Mouse (Mus musculus): ENCODE measurements around the gene Gjb1. TPM values are rescaled to one million over a fixed set of nuclear protein-coding genes. Genes with fewer than 3 reads are reported as not detected.

Gjb1 gene
- polyA plus RNA-seq, 1 experiment from 2014 or later: 0.57 TPM

GRCm38 (mm10) chrX:101423462-101423861 lies 47.3 kb downstream of the Gjb1 start:
- no peak overlapping the region for H3K27ac ChIP-seq (replicated peaks; ENCODE audit: low read depth, low read length)
- no peaks in the 10 kb centered on the region for H3K36me3 ChIP-seq (ENCODE audit: control insufficient read depth, insufficient read depth, low read length)
- H3K9ac ChIP-seq (replicated peaks; ENCODE audit: low read length): no peak overlapping the region
- no peaks in the 10 kb centered on the region for H3K9me3 ChIP-seq (ENCODE audit: control insufficient read depth, low read length)
- ATAC-seq (ENCODE audit: low FRiP score, low TSS enrichment) (no peak), DNase-seq (no peak)
- H3K4me2 ChIP-seq (ENCODE audit: low read length): no peak overlapping the region
- H3K27me3 ChIP-seq (ENCODE audit: control insufficient read depth, insufficient read depth, low read length): no peaks in the 10 kb centered on the region
- WGBS: 87% methylated on average over 2 of the region's 2 CpGs
- H3K4me3 ChIP-seq (replicated peaks; ENCODE audit: low read depth, low read length): no peak overlapping the region
- H3K4me1 ChIP-seq (ENCODE audit: control insufficient read depth, insufficient read depth, low read length): peaks cover 2% of the 10 kb centered on the region; the same call in 1 of the 2 replicates

- no peak overlapping the region for H3K27ac ChIP-seq (replicated peaks; ENCODE audit: low read depth, low read length)
- peak; percentile 14 for DNase-seq
- no peaks in the 10 kb centered on the region for H3K27me3 ChIP-seq (ENCODE audit: control insufficient read depth, insufficient read depth, low read length)
- no peak for ATAC-seq (ENCODE audit: low FRiP score, low TSS enrichment)
- peaks cover 4% of the 10 kb centered on the region; the same call in 1 of the 2 replicates for H3K4me1 ChIP-seq (ENCODE audit: control insufficient read depth, insufficient read depth, low read length)
- H3K36me3 ChIP-seq (ENCODE audit: control insufficient read depth, insufficient read depth, low read length): no peaks in the 10 kb centered on the region
- H3K9ac ChIP-seq (replicated peaks; ENCODE audit: low read length): no peak overlapping the region
- no peak overlapping the region for H3K4me3 ChIP-seq (replicated peaks; ENCODE audit: low read depth, low read length)
- no peaks in the 10 kb centered on the region for H3K9me3 ChIP-seq (ENCODE audit: control insufficient read depth, low read length)
- no peak overlapping the region for H3K4me2 ChIP-seq (ENCODE audit: low read length)
- 0% methylated on average over 1 of the region's 1 CpGs for WGBS
Observed at GRCm38 (mm10) chrX:101427774-101428173, 51.6 kb downstream of the Gjb1 start.

- Histone ChIP-seq H3K27me3 (ENCODE audit: control insufficient read depth, insufficient read depth, low read length) (no peaks in the 10 kb centered on the region), H3K36me3 (ENCODE audit: control insufficient read depth, insufficient read depth, low read length) (no peaks in the 10 kb centered on the region), H3K4me2 (ENCODE audit: low read length) (peak overlapping the region; percentile 52), H3K4me3 (replicated peaks; ENCODE audit: low read depth, low read length) (peak overlapping the region; percentile 27), H3K9me3 (ENCODE audit: control insufficient read depth, low read length) (no peaks in the 10 kb centered on the region), H3K9ac (replicated peaks; ENCODE audit: low read length) (no peak overlapping the region), H3K27ac (replicated peaks; ENCODE audit: low read depth, low read length) (peak overlapping the region; percentile 90), H3K4me1 (ENCODE audit: control insufficient read depth, insufficient read depth, low read length) (peaks cover 4% of the 10 kb centered on the region; the same call in 1 of the 2 replicates)
- peak; percentile 52 for DNase-seq
- 0 out of 2 replicates have a peak, but pooled peaks have one; percentile 2 for ATAC-seq (ENCODE audit: low FRiP score, low TSS enrichment)
- 31% methylated on average over 7 of the region's 7 CpGs for WGBS
Observed at GRCm38 (mm10) chrX:101428785-101429141, 52.6 kb downstream of the Gjb1 start.

GRCm38 (mm10) chrX:101429142-101429949 lies 53.2 kb downstream of the Gjb1 start, which contains the start of gene Nono:
TSS of gene Nono (plus strand) at chrX:101429318.
- Histone ChIP-seq H3K4me2 (ENCODE audit: low read length) (peak within 1 kb of the TSS; percentile 58), H3K4me1 (ENCODE audit: control insufficient read depth, insufficient read depth, low read length) (peaks cover 4% of the 10 kb centered on the region; the same call in 1 of the 2 replicates), H3K36me3 (ENCODE audit: control insufficient read depth, insufficient read depth, low read length) (no peaks in the 10 kb centered on the region), H3K9ac (replicated peaks; ENCODE audit: low read length) (peak within 1 kb of the TSS; percentile 77), H3K9me3 (ENCODE audit: control insufficient read depth, low read length) (no peaks in the 10 kb centered on the region), H3K27me3 (ENCODE audit: control insufficient read depth, insufficient read depth, low read length) (no peaks in the 10 kb centered on the region), H3K27ac (replicated peaks; ENCODE audit: low read depth, low read length) (peak within 1 kb of the TSS; percentile 94), H3K4me3 (replicated peaks; ENCODE audit: low read depth, low read length) (peak within 1 kb of the TSS; percentile 60)
- ATAC-seq (ENCODE audit: low FRiP score, low TSS enrichment): peak; percentile 96
- WGBS: 22% methylated on average over 51 of the region's 51 CpGs
- DNase-seq: peak; percentile 95

- DNase-seq (peak; percentile 42), ATAC-seq (ENCODE audit: low FRiP score, low TSS enrichment) (peak; percentile 41)
- Histone ChIP-seq H3K27me3 (ENCODE audit: control insufficient read depth, insufficient read depth, low read length) (no peaks in the 10 kb centered on the region), H3K4me1 (ENCODE audit: control insufficient read depth, insufficient read depth, low read length) (peaks cover 4% of the 10 kb centered on the region; the same call in 1 of the 2 replicates), H3K36me3 (ENCODE audit: control insufficient read depth, insufficient read depth, low read length) (no peaks in the 10 kb centered on the region), H3K9me3 (ENCODE audit: control insufficient read depth, low read length) (no peaks in the 10 kb centered on the region), H3K27ac (replicated peaks; ENCODE audit: low read depth, low read length) (peak overlapping the region; percentile 94), H3K9ac (replicated peaks; ENCODE audit: low read length) (peak overlapping the region; percentile 77), H3K4me3 (replicated peaks; ENCODE audit: low read depth, low read length) (peak overlapping the region; percentile 60), H3K4me2 (ENCODE audit: low read length) (peak overlapping the region; percentile 58)
- WGBS: 21% methylated on average over 14 of the region's 14 CpGs
Observed at GRCm38 (mm10) chrX:101429976-101430375, 53.8 kb downstream of the Gjb1 start.

Other genes starting within 250 kb of the Gjb1 start
- gene Snx12, start 153.8 kb upstream of the Gjb1 start, polyA plus RNA-seq (2014; fragmentation: Nextera tagmentation; extraction: Ambion mirVana): 41.8 and 54.5 TPM in 2 replicates
- 0.79 and 0.93 TPM in 2 replicates for gene Foxo4, start 121.8 kb upstream of the Gjb1 start, polyA plus RNA-seq (2014; fragmentation: Nextera tagmentation; extraction: Ambion mirVana)
- gene Gm614, start 112.4 kb upstream of the Gjb1 start, polyA plus RNA-seq (2014; fragmentation: Nextera tagmentation; extraction: Ambion mirVana): not detected in 2 replicates
- 4.2 and 7.9 TPM in 2 replicates for gene Il2rg, start 108.1 kb upstream of the Gjb1 start, polyA plus RNA-seq (2014; fragmentation: Nextera tagmentation; extraction: Ambion mirVana)
- gene Gm20489, start 107.4 kb upstream of the Gjb1 start, polyA plus RNA-seq (2014; fragmentation: Nextera tagmentation; extraction: Ambion mirVana): not detected in 2 replicates
- 30.6 and 33.0 TPM in 2 replicates for gene Med12, start 102.3 kb upstream of the Gjb1 start, polyA plus RNA-seq (2014; fragmentation: Nextera tagmentation; extraction: Ambion mirVana)
- gene Nlgn3, start 77.2 kb upstream of the Gjb1 start, polyA plus RNA-seq (2014; fragmentation: Nextera tagmentation; extraction: Ambion mirVana): 98.6 and 99.2 TPM in 2 replicates
- gene Zmym3, start 44.5 kb downstream of the Gjb1 start, polyA plus RNA-seq (2014; fragmentation: Nextera tagmentation; extraction: Ambion mirVana): 67.9 and 75.2 TPM in 2 replicates
- 287 and 351 TPM in 2 replicates for gene Nono, start 52.9 kb downstream of the Gjb1 start, polyA plus RNA-seq (2014; fragmentation: Nextera tagmentation; extraction: Ambion mirVana)
- gene Itgb1bp2, start 72.7 kb downstream of the Gjb1 start, polyA plus RNA-seq (2014; fragmentation: Nextera tagmentation; extraction: Ambion mirVana): 1.8 and 2.1 TPM in 2 replicates
- gene Taf1, start 156.4 kb downstream of the Gjb1 start, polyA plus RNA-seq (2014; fragmentation: Nextera tagmentation; extraction: Ambion mirVana): 15.8 and 20.6 TPM in 2 replicates

Data from midbrain, embryonic 14.5 days (tissue).